Mouse (Mus musculus): Measurements from ENCODE around the gene Tcirg1. TPM values are rescaled to one million over a fixed set of nuclear protein-coding genes. Genes with fewer than 3 reads are reported as not detected.

The Tcirg1 gene
- polyA plus RNA-seq, 1 experiment from 2014 or later, result 13.3 TPM

- Histone ChIP-seq H3K4me1 (replicated peaks; ENCODE audit: control insufficient read depth, insufficient read depth, low read length) (no peaks in the 10 kb centered on the region), H3K4me2 (replicated peaks) (no peak overlapping the region), H3K27ac (no peak overlapping the region), H3K9ac (no peak overlapping the region), H3K9me3 (ENCODE audit: control insufficient read depth, low read length) (no peaks in the 10 kb centered on the region), H3K27me3 (ENCODE audit: control insufficient read depth, insufficient read depth, low read length) (peaks cover 6% of the 10 kb centered on the region; the same call in 1 of the 2 replicates), H3K36me3 (replicated peaks; ENCODE audit: control insufficient read depth, insufficient read depth) (no peaks in the 10 kb centered on the region), H3K4me3 (replicated peaks; ENCODE audit: low read length) (no peak overlapping the region)
- no peak for ATAC-seq (ENCODE audit: low FRiP score)
- whole genome bisulfite sequencing, result 33% methylated on average over 10 of the region's 10 CpGs
- no peak for DNase-seq (ENCODE audit: low spot score)
These were observed 39.1 kb upstream of the Tcirg1 start for GRCm38 (mm10) chr19:3945872-3946564.

- no peak overlapping the region for H3K4me3 ChIP-seq (replicated peaks; ENCODE audit: low read length)
- no peaks in the 10 kb centered on the region for H3K4me1 ChIP-seq (replicated peaks; ENCODE audit: control insufficient read depth, insufficient read depth, low read length)
- ATAC-seq (ENCODE audit: low FRiP score), result no peak
- H3K4me2 ChIP-seq (replicated peaks), result 0 out of 2 replicates have a peak overlapping the region, but pooled peaks have one; percentile 10
- WGBS, result 23% methylated on average over 27 of the region's 27 CpGs
- H3K36me3 ChIP-seq (replicated peaks; ENCODE audit: control insufficient read depth, insufficient read depth), result no peaks in the 10 kb centered on the region
- no peak overlapping the region for H3K9ac ChIP-seq
- DNase-seq (ENCODE audit: low spot score), result no peak
- no peaks in the 10 kb centered on the region for H3K9me3 ChIP-seq (ENCODE audit: control insufficient read depth, low read length)
- no peak overlapping the region for H3K27ac ChIP-seq
- peaks cover 6% of the 10 kb centered on the region; the same call in 1 of the 2 replicates for H3K27me3 ChIP-seq (ENCODE audit: control insufficient read depth, insufficient read depth, low read length)
These were observed 36.2 kb upstream of the Tcirg1 start for GRCm38 (mm10) chr19:3942986-3943735.

GRCm38 (mm10) chr19:3942315-3942714 lies 35.4 kb upstream of the Tcirg1 start:
- no peak overlapping the region for H3K9ac ChIP-seq
- no peak for DNase-seq (ENCODE audit: low spot score)
- H3K4me1 ChIP-seq (replicated peaks; ENCODE audit: control insufficient read depth, insufficient read depth, low read length), result no peaks in the 10 kb centered on the region
- no peak overlapping the region for H3K4me3 ChIP-seq (replicated peaks; ENCODE audit: low read length)
- H3K36me3 ChIP-seq (replicated peaks; ENCODE audit: control insufficient read depth, insufficient read depth), result no peaks in the 10 kb centered on the region
- no peak overlapping the region for H3K4me2 ChIP-seq (replicated peaks)
- no peak overlapping the region for H3K27ac ChIP-seq
- H3K9me3 ChIP-seq (ENCODE audit: control insufficient read depth, low read length), result no peaks in the 10 kb centered on the region
- 85% methylated on average over 7 of the region's 7 CpGs for WGBS
- H3K27me3 ChIP-seq (ENCODE audit: control insufficient read depth, insufficient read depth, low read length), result peaks cover 6% of the 10 kb centered on the region; the same call in 1 of the 2 replicates
- ATAC-seq (ENCODE audit: low FRiP score), result no peak

- H3K9ac ChIP-seq, result peak overlapping the region; percentile 46
- H3K36me3 ChIP-seq (replicated peaks; ENCODE audit: control insufficient read depth, insufficient read depth), result no peaks in the 10 kb centered on the region
- H3K9me3 ChIP-seq (ENCODE audit: control insufficient read depth, low read length), result no peaks in the 10 kb centered on the region
- peaks cover 8% of the 10 kb centered on the region for H3K4me1 ChIP-seq (replicated peaks; ENCODE audit: control insufficient read depth, insufficient read depth, low read length)
- DNase-seq (ENCODE audit: low spot score) (peak; percentile 30), ATAC-seq (ENCODE audit: low FRiP score) (no peak)
- 8% methylated on average over 22 of the region's 22 CpGs for WGBS
- H3K27me3 ChIP-seq (ENCODE audit: control insufficient read depth, insufficient read depth, low read length), result peaks cover 17% of the 10 kb centered on the region
- peak overlapping the region; percentile 68 for H3K4me2 ChIP-seq (replicated peaks)
- H3K27ac ChIP-seq, result no peak overlapping the region
- peak overlapping the region; percentile 34 for H3K4me3 ChIP-seq (replicated peaks; ENCODE audit: low read length)
These were observed 29.2 kb upstream of the Tcirg1 start for GRCm38 (mm10) chr19:3935896-3936850.

GRCm38 (mm10) chr19:3935032-3935895 lies 28.3 kb upstream of the Tcirg1 start, which contains the start of gene Unc93b1:
Gene Unc93b1, plus strand, starts transcription at chr19:3935186.
- ATAC-seq (ENCODE audit: low FRiP score) (peak; percentile 59; the same call in 1 of the 2 replicates), DNase-seq (ENCODE audit: low spot score) (no peak)
- H3K4me3 ChIP-seq (replicated peaks; ENCODE audit: low read length), result peak within 1 kb of the TSS; percentile 34
- H3K9me3 ChIP-seq (ENCODE audit: control insufficient read depth, low read length), result no peaks in the 10 kb centered on the region
- peak within 1 kb of the TSS; percentile 68 for H3K4me2 ChIP-seq (replicated peaks)
- no peak within 1 kb of the TSS for H3K27ac ChIP-seq
- H3K27me3 ChIP-seq (ENCODE audit: control insufficient read depth, insufficient read depth, low read length), result peaks cover 17% of the 10 kb centered on the region
- H3K9ac ChIP-seq, result peak within 1 kb of the TSS; percentile 46
- no peaks in the 10 kb centered on the region for H3K36me3 ChIP-seq (replicated peaks; ENCODE audit: control insufficient read depth, insufficient read depth)
- peaks cover 14% of the 10 kb centered on the region for H3K4me1 ChIP-seq (replicated peaks; ENCODE audit: control insufficient read depth, insufficient read depth, low read length)
- WGBS, result 7% methylated on average over 41 of the region's 42 CpGs

GRCm38 (mm10) chr19:3931716-3932115 lies 24.8 kb upstream of the Tcirg1 start:
- H3K9me3 ChIP-seq (ENCODE audit: control insufficient read depth, low read length), result no peaks in the 10 kb centered on the region
- no peak overlapping the region for H3K4me3 ChIP-seq (replicated peaks; ENCODE audit: low read length)
- WGBS, result 92% methylated on average over 9 of the region's 9 CpGs
- DNase-seq (ENCODE audit: low spot score) (no peak), ATAC-seq (ENCODE audit: low FRiP score) (no peak)
- H3K4me2 ChIP-seq (replicated peaks), result no peak overlapping the region
- peaks cover 20% of the 10 kb centered on the region for H3K4me1 ChIP-seq (replicated peaks; ENCODE audit: control insufficient read depth, insufficient read depth, low read length)
- H3K27ac ChIP-seq, result no peak overlapping the region
- no peaks in the 10 kb centered on the region for H3K36me3 ChIP-seq (replicated peaks; ENCODE audit: control insufficient read depth, insufficient read depth)
- no peak overlapping the region for H3K9ac ChIP-seq
- peaks cover 17% of the 10 kb centered on the region for H3K27me3 ChIP-seq (ENCODE audit: control insufficient read depth, insufficient read depth, low read length)

- ATAC-seq (ENCODE audit: low FRiP score), result no peak
- 70% methylated on average over 21 of the region's 21 CpGs for WGBS
- Histone ChIP-seq H3K4me1 (replicated peaks; ENCODE audit: control insufficient read depth, insufficient read depth, low read length) (0 out of 2 replicates have a peak, but pooled peaks cover 12% of the 10 kb centered on the region), H3K4me3 (replicated peaks; ENCODE audit: low read length) (no peak overlapping the region), H3K27me3 (ENCODE audit: control insufficient read depth, insufficient read depth, low read length) (peaks cover 5% of the 10 kb centered on the region; the same call in 1 of the 2 replicates), H3K9me3 (ENCODE audit: control insufficient read depth, low read length) (no peaks in the 10 kb centered on the region), H3K4me2 (replicated peaks) (no peak overlapping the region), H3K36me3 (replicated peaks; ENCODE audit: control insufficient read depth, insufficient read depth) (no peaks in the 10 kb centered on the region), H3K27ac (0 out of 2 replicates have a peak overlapping the region, but pooled peaks have one; percentile 43), H3K9ac (no peak overlapping the region)
- DNase-seq (ENCODE audit: low spot score), result no peak
These were observed 23.5 kb upstream of the Tcirg1 start for GRCm38 (mm10) chr19:3930262-3931057.

All from hindbrain, embryonic 14.5 days (tissue).